Mouse (Mus musculus) forebrain, embryonic 14.5 days (tissue): Measurements from ENCODE around the gene Tmem178b. TPM values are rescaled to one million over a fixed set of nuclear protein-coding genes. Genes with fewer than 3 reads are reported as not detected.

Source experiments
- ATAC-seq: fragments of 200-750 bp; cut with Nextera tagmentation; 2 replicates; pipeline ENCODE4 v1.8.0; 2017; ENCODE audit warnings: mild to moderate bottlenecking, moderate library complexity
- DNase-seq: peaks from one replicate; pipeline ENCODE4 v3.0.0-alpha.2; 2015; ENCODE audit warnings: low spot score
- H3K27ac ChIP-seq: fragments of 300-500 bp; sonication (generic); 2 replicates; pipeline ENCODE4 v1.5.1; 2014; ENCODE audit warnings: low read depth, mild to moderate bottlenecking, control low read depth, low read length, moderate library complexity
- H3K27me3 ChIP-seq: fragments of 300-500 bp; sonication (generic); replicated peaks from 2 replicates; pipeline ENCODE4 v1.6.1; 2014; ENCODE audit warnings: low read length, control low read depth, mixed read lengths; ENCODE audit not compliant: control insufficient read depth, insufficient read depth
- H3K36me3 ChIP-seq: fragments of 300-500 bp; sonication (generic); 2 replicates; pipeline ENCODE4 v1.6.1; 2014; ENCODE audit warnings: low read length, control low read depth; ENCODE audit not compliant: control insufficient read depth, insufficient read depth
- H3K4me1 ChIP-seq: fragments of 300-500 bp; sonication (generic); 2 replicates; pipeline ENCODE4 v1.6.1; 2014; ENCODE audit warnings: antibody characterized with exemption, low read length, control low read depth; ENCODE audit not compliant: control insufficient read depth, insufficient read depth
- H3K4me2 ChIP-seq: fragments of 300-500 bp; sonication (generic); 2 replicates; pipeline ENCODE4 v1.6.1; 2014; ENCODE audit warnings: mild to moderate bottlenecking, control low read depth, low read length
- H3K4me3 ChIP-seq: fragments of 300-500 bp; sonication (generic); 2 replicates; pipeline ENCODE4 v1.5.1; 2014; ENCODE audit warnings: low read depth, low read length, control low read depth
- H3K9ac ChIP-seq: fragments of 300-500 bp; sonication (generic); 2 replicates; pipeline ENCODE4 v1.6.1; 2014; ENCODE audit warnings: mild to moderate bottlenecking, low read length, control low read depth, moderate library complexity
- H3K9me3 ChIP-seq: fragments of 300-500 bp; sonication (generic); replicated peaks from 2 replicates; pipeline ENCODE4 v1.6.1; 2016; ENCODE audit warnings: low read length, control low read depth, mixed read lengths; ENCODE audit not compliant: control insufficient read depth
- WGBS: fragments of 180-500 bp; shearing (Covaris S2); extraction: QIAGEN DNeasy Blood & Tissue Kit; methylation state at CpG from one replicate; pipeline ENCODE4 v1.1.7; 2014; 5-methylcytosine and 5-hydroxymethylcytosine counted together
- polyA plus RNA-seq: library from polyadenylated mRNA; unstranded; fragments of >200 nt; fragmentation: Nextera tagmentation; extraction: Ambion mirVana; gene quantifications from 2 replicates; pipeline ENCODE4 v1.2.1, GENCODE M21; 2014

Tmem178b gene
- polyA plus RNA-seq, 1 experiment from 2014 or later: 18.5 TPM

DNA sequence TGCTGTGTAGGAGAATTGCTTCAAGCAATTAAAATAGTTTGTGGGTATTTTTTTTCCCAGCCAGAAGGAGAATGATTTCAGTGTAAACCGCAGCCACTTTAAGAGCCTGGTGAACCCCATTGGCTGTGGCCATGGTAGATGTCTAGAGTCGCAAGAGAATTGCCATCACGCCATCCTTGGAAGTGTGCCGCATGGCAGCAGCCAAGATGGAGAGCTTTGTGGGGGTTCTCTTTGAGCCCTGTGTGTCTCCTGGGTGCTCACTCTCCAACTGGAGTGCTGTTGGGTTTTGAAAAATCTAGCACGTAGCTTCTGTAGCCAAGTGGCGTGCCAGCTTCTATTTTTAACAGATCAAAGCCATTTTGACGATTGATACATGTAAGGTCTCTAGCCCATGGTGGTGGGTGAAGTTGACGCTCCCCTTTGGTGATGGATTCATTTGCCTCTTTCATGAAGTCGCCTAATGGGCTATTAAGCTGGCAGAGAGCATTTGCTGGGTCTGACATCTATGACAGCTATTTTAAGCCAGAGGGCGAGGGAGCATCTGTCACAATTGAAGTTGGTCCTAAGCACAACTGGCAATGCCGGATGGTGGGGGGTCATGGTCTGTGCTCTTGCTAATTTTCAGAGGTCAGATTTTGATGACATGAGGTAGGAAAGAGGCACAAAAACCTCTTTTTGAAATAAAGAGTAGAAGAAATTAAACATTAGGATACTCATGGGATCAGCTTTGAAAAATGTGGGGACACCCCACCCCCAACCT is 133.1 kb downstream of the Tmem178b start:
- DNase-seq: peak; percentile 35
- ATAC-seq: no peak
- Histone ChIP-seq H3K27me3 (no peaks in the 10 kb centered on the region), H3K4me3 (no peak overlapping the region), H3K4me1 (peaks cover 24% of the 10 kb centered on the region), H3K36me3 (peaks cover 4% of the 10 kb centered on the region; the same call in 1 of the 2 replicates), H3K9ac (no peak overlapping the region), H3K9me3 (no peaks in the 10 kb centered on the region), H3K27ac (peak overlapping the region; percentile 14; the same call in 1 of the 2 replicates), H3K4me2 (no peak overlapping the region)
- 67% methylated on average over 11 of the region's 11 CpGs for WGBS

DNA sequence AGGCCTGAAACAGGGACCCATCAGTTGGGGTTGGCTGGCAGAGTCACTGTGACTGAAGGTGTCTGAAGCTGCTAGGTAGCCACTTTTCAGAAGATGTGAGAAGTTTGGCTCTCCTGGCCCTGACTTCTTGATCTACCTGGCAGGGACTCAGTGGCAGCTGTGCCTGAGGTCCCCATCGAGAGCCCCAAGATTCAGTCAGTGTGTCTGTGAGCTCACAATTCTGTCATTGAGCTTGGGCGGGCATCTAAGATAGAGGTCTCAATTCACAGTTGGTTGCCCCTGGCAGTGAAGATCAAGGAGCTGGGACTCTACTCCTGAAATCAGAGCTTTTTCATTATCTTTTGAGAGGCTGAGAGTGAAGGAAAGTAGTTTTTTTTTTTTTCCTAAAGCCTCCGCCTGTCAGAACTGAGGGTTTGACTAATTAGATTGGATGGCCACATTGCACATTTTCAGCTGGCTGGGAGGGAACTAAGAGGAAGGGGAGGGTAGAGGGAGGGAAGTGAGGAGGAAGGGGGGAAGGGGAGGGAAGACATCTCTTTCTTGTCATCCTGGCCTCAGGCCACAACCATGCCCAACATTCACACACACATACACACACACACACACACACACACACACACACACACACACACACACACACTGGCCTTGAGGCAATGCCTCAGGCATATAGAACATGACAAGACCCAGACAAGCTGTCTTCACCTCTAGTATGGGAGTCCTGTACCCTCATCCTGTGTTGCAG is 135.3 kb downstream of the Tmem178b start:
- no peak overlapping the region for H3K4me2 ChIP-seq
- peak overlapping the region; percentile 36 for H3K27ac ChIP-seq
- ATAC-seq: peak; percentile 45
- no peaks in the 10 kb centered on the region for H3K9me3 ChIP-seq
- H3K27me3 ChIP-seq: no peaks in the 10 kb centered on the region
- no peak overlapping the region for H3K4me3 ChIP-seq
- H3K9ac ChIP-seq: no peak overlapping the region
- H3K36me3 ChIP-seq: peaks cover 4% of the 10 kb centered on the region; the same call in 1 of the 2 replicates
- H3K4me1 ChIP-seq: peaks cover 24% of the 10 kb centered on the region
- WGBS: 13% methylated on average over 3 of the region's 3 CpGs
- DNase-seq: peak; percentile 59

DNA sequence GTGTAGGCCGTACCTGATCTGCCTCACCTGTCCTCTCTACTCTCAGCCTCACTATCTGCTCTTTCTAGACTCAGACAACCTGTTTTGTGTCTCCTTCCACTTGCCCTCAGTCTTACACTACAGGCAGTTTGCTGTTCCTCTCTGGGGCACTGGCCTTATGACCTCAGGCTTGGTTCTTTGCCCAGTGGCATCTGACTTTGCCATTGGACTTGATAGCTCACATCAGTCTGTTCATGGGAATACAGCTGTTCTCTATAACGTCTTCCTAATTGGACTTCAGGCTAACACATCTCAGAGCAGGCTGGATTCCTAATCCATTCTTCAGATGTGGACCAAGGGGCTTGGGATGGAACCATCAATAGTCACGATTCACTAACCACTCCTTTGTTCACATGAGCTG is 136.6 kb downstream of the Tmem178b start:
- no peak overlapping the region for H3K4me2 ChIP-seq
- H3K9ac ChIP-seq: no peak overlapping the region
- WGBS: 78% methylated on average over 3 of the region's 3 CpGs
- no peak overlapping the region for H3K27ac ChIP-seq
- no peak overlapping the region for H3K4me3 ChIP-seq
- no peak for DNase-seq
- no peaks in the 10 kb centered on the region for H3K9me3 ChIP-seq
- no peaks in the 10 kb centered on the region for H3K27me3 ChIP-seq
- no peak for ATAC-seq
- H3K4me1 ChIP-seq: peaks cover 26% of the 10 kb centered on the region
- H3K36me3 ChIP-seq: no peaks in the 10 kb centered on the region

DNA sequence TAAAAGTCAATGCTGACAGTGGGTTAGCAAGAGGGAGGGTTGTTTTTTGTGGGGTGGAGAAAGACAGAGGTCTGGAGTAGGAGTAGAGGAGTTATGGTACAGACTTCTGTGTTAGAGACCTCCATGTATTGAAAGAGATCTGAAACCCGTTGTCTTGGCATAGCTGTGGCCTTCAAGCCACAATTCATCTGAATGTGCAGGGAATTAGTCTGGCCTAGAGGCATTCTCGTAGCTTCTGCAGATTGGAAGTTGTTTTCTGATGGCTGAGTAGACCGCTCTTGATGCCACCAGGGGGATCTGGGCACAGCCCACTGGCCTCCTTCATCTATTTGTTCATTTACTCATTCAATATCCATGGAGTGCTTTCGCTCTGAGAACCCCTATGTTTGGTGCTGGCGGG is 138.0 kb downstream of the Tmem178b start:
- H3K4me1 ChIP-seq: peaks cover 36% of the 10 kb centered on the region
- H3K9me3 ChIP-seq: no peaks in the 10 kb centered on the region
- H3K27me3 ChIP-seq: no peaks in the 10 kb centered on the region
- WGBS: 88% methylated on average over 5 of the region's 5 CpGs
- DNase-seq (no peak), ATAC-seq (no peak)
- H3K9ac ChIP-seq: no peak overlapping the region
- no peak overlapping the region for H3K4me2 ChIP-seq
- no peak overlapping the region for H3K27ac ChIP-seq
- no peaks in the 10 kb centered on the region for H3K36me3 ChIP-seq
- H3K4me3 ChIP-seq: no peak overlapping the region

DNA sequence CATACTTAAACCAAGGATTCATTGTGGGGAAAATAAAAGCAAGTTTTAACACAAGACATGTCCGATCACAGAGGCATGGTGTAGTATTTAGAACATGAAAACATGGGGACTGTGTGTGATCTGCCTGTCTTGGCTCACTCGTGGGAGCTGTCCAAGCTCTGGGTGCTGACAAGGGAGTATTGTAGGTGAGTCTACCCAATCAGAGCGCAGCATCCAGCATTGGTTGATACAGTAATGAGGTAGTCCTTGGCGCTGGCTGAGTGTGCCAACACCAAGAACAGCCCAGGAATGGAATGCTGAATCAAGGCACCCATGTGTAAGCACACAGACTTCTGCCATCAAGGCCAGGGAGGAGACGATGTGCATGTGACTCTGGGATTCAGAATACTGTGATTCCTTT is 138.5 kb downstream of the Tmem178b start:
- H3K4me1 ChIP-seq: peaks cover 35% of the 10 kb centered on the region
- H3K4me3 ChIP-seq: no peak overlapping the region
- ATAC-seq (no peak), DNase-seq (peak; percentile 24)
- H3K27me3 ChIP-seq: no peaks in the 10 kb centered on the region
- H3K36me3 ChIP-seq: no peaks in the 10 kb centered on the region
- H3K4me2 ChIP-seq: no peak overlapping the region
- H3K9me3 ChIP-seq: no peaks in the 10 kb centered on the region
- no peak overlapping the region for H3K9ac ChIP-seq
- WGBS: 61% methylated on average over 5 of the region's 5 CpGs
- H3K27ac ChIP-seq: no peak overlapping the region

DNA sequence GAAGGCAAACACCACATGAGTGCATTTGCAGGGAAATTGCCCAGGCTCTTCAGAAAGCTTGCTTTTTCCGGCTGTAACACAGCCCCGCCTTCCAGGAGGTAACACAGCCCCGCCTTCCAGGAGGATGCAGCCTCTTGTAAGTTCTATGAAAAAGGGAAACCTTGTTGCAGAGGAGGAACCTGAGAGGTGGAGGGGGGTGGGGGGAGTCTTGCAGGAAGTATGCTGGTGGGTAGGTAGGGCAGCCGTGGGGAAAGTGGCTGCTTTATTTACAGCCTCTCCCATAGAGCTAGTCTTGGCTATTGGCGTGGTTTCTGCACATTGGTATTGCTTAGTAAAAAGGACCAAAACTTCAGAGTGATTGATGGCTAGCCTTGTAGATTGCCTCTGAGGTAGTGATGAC is 140.3 kb downstream of the Tmem178b start:
- H3K36me3 ChIP-seq: no peaks in the 10 kb centered on the region
- H3K27me3 ChIP-seq: no peaks in the 10 kb centered on the region
- H3K4me2 ChIP-seq: no peak overlapping the region
- DNase-seq: no peak
- no peak overlapping the region for H3K4me3 ChIP-seq
- no peak overlapping the region for H3K27ac ChIP-seq
- WGBS: 87% methylated on average over 5 of the region's 5 CpGs
- no peaks in the 10 kb centered on the region for H3K9me3 ChIP-seq
- ATAC-seq: no peak
- H3K9ac ChIP-seq: no peak overlapping the region
- H3K4me1 ChIP-seq: peaks cover 28% of the 10 kb centered on the region

DNA sequence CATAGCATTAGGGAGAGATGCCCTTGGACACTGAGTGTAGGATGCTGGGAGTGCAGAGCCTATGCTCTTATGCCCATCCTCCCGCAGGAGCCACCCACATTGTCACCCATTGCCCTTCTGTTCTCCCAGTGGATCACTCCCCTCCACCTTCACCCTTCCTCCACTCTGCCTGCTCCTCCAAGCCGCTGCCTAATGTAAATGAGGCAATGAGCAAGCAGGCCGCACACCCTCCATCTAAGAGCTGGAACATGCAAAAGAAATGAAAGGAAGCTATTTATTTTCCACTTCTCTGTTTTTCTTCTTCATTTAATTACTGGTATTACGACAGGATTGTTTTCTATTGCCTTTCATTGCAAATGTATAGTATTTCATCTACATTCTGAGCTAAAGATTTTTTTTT is 142.1 kb downstream of the Tmem178b start:
- H3K36me3 ChIP-seq: no peaks in the 10 kb centered on the region
- peaks cover 25% of the 10 kb centered on the region for H3K4me1 ChIP-seq
- DNase-seq (peak; percentile 27), ATAC-seq (peak; percentile 24; the same call in 1 of the 2 replicates)
- no peak overlapping the region for H3K4me3 ChIP-seq
- no peak overlapping the region for H3K27ac ChIP-seq
- H3K27me3 ChIP-seq: no peaks in the 10 kb centered on the region
- H3K9me3 ChIP-seq: no peaks in the 10 kb centered on the region
- H3K4me2 ChIP-seq: no peak overlapping the region
- no peak overlapping the region for H3K9ac ChIP-seq
- WGBS: 38% methylated on average over 4 of the region's 4 CpGs

DNA sequence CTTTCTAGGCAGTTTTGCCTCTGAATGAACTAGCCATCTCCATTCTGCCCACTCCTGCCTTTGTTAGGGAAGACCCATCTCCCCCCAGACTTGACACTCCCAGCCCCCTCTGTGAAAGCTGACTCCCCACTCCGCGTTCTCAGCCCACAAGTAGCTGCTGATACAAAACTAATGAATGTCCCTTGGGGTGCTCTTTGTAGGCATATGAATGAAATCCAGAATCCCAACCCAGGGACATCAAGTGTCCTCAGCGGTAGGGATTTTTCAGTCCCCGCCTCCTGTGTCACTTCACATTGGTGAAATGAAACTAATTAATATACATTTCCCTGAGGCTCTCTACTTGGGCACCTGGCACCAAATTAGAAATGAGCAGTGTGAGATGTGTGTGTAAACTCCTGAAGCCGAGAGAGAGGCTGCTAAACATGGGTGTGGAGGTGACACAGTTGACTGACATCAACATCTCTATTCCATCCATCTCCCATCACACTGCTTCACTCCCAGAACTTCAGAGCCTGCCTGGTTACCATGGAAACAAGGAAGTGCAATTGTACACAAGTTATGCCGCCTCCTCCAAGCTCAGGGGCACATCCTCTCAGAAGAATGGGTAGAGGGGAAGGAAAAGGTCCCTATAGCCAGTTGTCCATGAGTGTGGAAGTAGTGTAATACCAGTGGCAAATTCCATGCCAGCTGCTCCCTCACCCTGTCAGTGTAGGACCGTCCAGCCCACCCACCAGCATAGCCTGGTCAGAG is 142.8 kb downstream of the Tmem178b start:
- no peak overlapping the region for H3K9ac ChIP-seq
- DNase-seq (peak; percentile 73), ATAC-seq (peak; percentile 59)
- H3K27ac ChIP-seq: no peak overlapping the region; the same call in 1 of the 2 replicates
- no peak overlapping the region for H3K4me2 ChIP-seq
- H3K4me1 ChIP-seq: peaks cover 21% of the 10 kb centered on the region
- no peaks in the 10 kb centered on the region for H3K9me3 ChIP-seq
- WGBS: 18% methylated on average over 7 of the region's 7 CpGs
- H3K36me3 ChIP-seq: no peaks in the 10 kb centered on the region
- H3K4me3 ChIP-seq: no peak overlapping the region
- H3K27me3 ChIP-seq: no peaks in the 10 kb centered on the region
